Mouse (Mus musculus) myocyte (in vitro differentiated cells): Measurements from ENCODE around the gene Lta.

Experiments used
- POLR2A ChIP-seq: IDR thresholded peaks from one replicate; pipeline ENCODE4 v1.6.1; 2011; ENCODE audit warnings: low read depth, mild to moderate bottlenecking, control low read depth, moderate library complexity; ENCODE audit not compliant: insufficient read length
- USF1 ChIP-seq: IDR thresholded peaks from one replicate; pipeline ENCODE4 v1.6.1; 2011; ENCODE audit warnings: low read depth, mild to moderate bottlenecking, control low read depth, moderate library complexity

- TF ChIP-seq POLR2A (peak; percentile 30), USF1 (no peak)
Measured at GRCm38 (mm10) chr17:35247144-35247543, 42.0 kb upstream of the Lta start.
